Mouse (Mus musculus) Patski (cell line): ENCODE measurements at regions not wholly inside any gene's neighbourhood (a gene's known extent, or its start where the extent isn't known, plus 50 kb on each side); places are given as distances from the start of the nearest gene placed in this dataset.

Experiments
- ATAC-seq: fragments of 100-300 bp; one replicate; pipeline ENCODE4 v1.8.0; 2021
- CTCF ChIA-PET: fragments of 350-600 bp; sonication (Branson Sonifier 250); formaldehyde crosslinking; loops from one replicate; lab custom pipeline; 2022; ENCODE audit warnings: inconsistent platforms; lab: Charles Lee
- POLR2A ChIA-PET: fragments of 350-600 bp; sonication (Branson Sonifier 250); formaldehyde crosslinking; loops from one replicate; lab custom pipeline; 2022; ENCODE audit warnings: antibody characterized with exemption, inconsistent platforms; lab: Charles Lee
- DNase-seq: peaks from one replicate; pipeline ENCODE4 v3.0.0-alpha.2; 2011; ENCODE audit warnings: low read depth, low spot score
- H3K27me3 ChIP-seq: fragments of 371-371 bp; one replicate; pipeline ENCODE4 v1.5.1; 2021
- CTCF ChIP-seq: fragments of 100-300 bp; IDR thresholded peaks from one replicate; pipeline ENCODE4 v1.5.1; 2021
- in situ Hi-C: fragments of 300-500 bp; cut with MboI; formaldehyde crosslinking; loops from 3 replicates; pipeline ENCODE4 v1.11.1; 2018; ENCODE audit warnings: low pct_unique_long_range_greater_than_20kb, mixed read lengths

DNA sequence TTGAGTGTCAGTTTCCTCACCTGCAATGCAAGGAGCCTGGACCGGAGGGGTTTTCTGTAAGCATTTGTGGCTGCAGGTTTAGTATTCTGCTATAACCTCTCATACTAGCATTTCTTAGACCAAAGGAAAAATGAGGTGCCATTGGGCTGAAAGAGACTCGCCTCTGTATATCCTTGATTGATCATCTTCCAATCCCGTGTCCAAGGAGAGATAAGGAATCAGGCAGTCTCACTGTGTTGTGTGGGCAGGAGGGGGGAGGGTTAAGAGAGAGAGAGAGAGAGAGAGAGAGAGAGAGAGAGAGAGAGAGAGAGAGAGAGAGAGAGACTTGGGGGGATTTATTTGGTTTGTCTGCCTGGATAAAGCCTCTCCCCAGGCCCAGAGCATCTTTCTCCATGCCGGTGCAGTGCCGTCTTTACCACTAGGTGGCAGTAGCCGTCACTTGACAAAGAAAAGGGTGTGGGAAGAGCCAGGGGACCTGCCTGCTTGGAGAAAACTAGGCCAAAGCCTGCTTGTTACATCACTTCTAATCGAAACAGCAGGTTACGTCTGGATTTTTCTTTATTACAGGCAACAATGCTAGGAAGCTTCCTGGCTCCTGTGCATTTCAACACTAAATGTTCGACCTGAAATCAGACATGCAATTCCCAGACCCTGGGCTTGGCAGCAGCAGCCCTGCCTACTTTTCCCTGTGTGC is 56.1 kb upstream of the Ces5a start:
- ChIA-PET POLR2A (interaction anchor here (0.7 kb wide), 1 partner anchor 625 kb away, joined by 3 read pairs; no protein-coding TSS in a partner anchor), CTCF (interaction anchor here (0.8 to 1.6 kb wide), 4 partner anchors 14 to 608 kb away, joined by 3 to 5 read pairs (median 4); no protein-coding TSS in a partner anchor)
- peak; percentile 90 for TF ChIP-seq CTCF
- DNase-seq (peak; percentile 3), ATAC-seq (peak; percentile 75)
- peaks cover 10% of the 10 kb centered on the region for H3K27me3 ChIP-seq
- in situ Hi-C loops, result loop anchor here (5.0 kb wide), 2 partner anchors 346 to 466 kb away; no protein-coding TSS in a partner anchor

DNA sequence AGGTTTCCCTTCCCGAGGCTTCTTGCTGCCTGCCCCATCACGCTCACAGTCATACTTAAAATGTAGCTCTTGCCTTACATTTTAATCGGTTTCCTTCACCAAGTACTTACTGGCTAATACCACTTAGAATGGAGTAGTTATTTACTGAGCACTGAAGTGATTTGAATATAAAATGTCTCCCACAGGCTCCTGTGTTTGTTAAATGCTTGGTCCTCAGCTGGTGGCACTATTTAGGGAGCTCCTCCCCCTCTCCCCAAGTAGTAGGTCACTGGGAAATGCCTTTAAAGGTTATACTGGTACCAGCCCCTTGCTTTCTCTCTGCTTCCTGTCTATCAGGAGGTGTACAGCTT is 56.6 kb upstream of the Ces5a start:
- TF ChIP-seq CTCF, result no peak
- POLR2A ChIA-PET, result interaction anchor here (0.7 kb wide), 1 partner anchor 624 kb away, joined by 3 read pairs; no protein-coding TSS in a partner anchor
- in situ Hi-C loops, result loop anchor here (5.0 kb wide), 2 partner anchors 345 to 465 kb away; no protein-coding TSS in a partner anchor
- ATAC-seq (peak; percentile 36), DNase-seq (no peak)
- peaks cover 7% of the 10 kb centered on the region for H3K27me3 ChIP-seq
- CTCF ChIA-PET, result interaction anchor here (0.8 to 1.6 kb wide), 4 partner anchors 14 to 607 kb away, joined by 3 to 5 read pairs (median 4); no protein-coding TSS in a partner anchor

DNA sequence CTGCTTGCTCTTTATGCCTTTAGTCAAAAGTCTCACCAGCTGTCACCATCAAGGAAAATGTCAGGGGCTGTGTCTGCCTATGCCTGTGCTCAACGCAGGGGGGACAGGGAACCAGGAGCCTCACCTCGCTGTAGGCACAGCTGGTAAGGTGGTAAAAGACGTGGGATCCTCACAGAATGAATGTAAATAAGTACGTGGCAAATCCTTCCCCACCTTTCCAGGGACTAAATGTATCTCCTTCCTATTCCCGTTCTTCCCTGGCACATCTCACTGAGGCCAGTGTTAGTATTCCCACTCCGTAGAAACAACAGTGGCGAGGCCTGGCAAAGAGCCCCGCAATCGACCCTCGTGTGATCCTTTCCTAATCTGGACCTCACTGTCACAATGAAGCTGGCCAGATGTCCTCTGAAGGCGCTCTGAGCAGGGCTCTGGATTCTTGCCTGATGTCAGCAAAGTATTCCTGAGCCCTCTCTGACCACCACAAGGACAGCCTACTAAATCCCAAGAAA is 63.0 kb upstream of the Ces5a start:
- ChIA-PET POLR2A (no interaction called here), CTCF (no interaction called here)
- in situ Hi-C loops, result loop anchor here (5.0 kb wide), 1 partner anchor 604 kb away; no protein-coding TSS in a partner anchor
- no peak for TF ChIP-seq CTCF
- DNase-seq (no peak), ATAC-seq (no peak)
- peaks cover 23% of the 10 kb centered on the region for H3K27me3 ChIP-seq

DNA sequence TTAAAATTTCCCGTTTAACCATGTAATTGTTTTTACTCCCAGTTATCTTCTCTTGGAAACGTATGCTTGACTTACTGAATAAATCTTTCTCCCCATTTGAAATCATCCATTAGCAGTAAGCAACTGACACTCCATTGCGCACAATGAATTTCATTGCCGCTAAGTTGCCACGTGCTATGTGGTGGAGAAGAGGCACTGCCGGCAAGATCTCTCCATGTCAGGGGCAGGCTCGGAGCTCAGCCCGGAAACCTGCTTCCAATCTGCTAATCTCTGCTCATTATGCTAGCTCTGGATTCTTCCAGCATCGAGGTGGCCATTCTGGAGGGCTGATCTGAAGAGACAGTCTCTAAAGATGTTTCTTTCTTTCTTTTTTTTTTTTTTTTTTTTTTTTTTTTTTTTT is 63.7 kb upstream of the Ces5a start:
- TF ChIP-seq CTCF, result no peak
- ChIA-PET CTCF (no interaction called here), POLR2A (no interaction called here)
- peaks cover 23% of the 10 kb centered on the region for H3K27me3 ChIP-seq
- ATAC-seq, result no peak
- in situ Hi-C loops, result loop anchor here (5.0 kb wide), 1 partner anchor 603 kb away; no protein-coding TSS in a partner anchor
- DNase-seq, result no peak

DNA sequence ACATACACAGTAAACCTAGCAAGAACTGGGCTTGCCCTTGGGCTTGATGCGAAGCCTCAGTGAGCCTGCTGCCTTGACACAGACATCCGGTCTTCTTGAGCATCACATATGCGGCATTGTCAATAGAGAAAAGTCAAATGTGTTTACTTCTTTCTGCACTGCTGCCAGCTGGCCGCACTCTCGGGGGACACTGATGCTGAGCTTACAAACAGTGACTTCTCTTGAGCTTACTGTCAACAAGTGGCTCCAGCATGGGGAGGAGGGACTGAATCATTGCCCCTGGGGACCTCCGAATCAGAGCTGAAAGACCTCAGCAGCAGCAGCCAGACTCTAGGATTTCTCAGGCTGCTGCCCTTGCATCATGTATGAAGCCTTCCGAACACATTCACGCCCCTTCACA is 64.1 kb upstream of the Ces5a start:
- peaks cover 22% of the 10 kb centered on the region for H3K27me3 ChIP-seq
- DNase-seq, result no peak
- POLR2A ChIA-PET, result no interaction called here
- no peak for ATAC-seq
- CTCF ChIA-PET, result no interaction called here
- in situ Hi-C loops, result loop anchor here (5.0 kb wide), 1 partner anchor 603 kb away; no protein-coding TSS in a partner anchor
- TF ChIP-seq CTCF, result no peak

DNA sequence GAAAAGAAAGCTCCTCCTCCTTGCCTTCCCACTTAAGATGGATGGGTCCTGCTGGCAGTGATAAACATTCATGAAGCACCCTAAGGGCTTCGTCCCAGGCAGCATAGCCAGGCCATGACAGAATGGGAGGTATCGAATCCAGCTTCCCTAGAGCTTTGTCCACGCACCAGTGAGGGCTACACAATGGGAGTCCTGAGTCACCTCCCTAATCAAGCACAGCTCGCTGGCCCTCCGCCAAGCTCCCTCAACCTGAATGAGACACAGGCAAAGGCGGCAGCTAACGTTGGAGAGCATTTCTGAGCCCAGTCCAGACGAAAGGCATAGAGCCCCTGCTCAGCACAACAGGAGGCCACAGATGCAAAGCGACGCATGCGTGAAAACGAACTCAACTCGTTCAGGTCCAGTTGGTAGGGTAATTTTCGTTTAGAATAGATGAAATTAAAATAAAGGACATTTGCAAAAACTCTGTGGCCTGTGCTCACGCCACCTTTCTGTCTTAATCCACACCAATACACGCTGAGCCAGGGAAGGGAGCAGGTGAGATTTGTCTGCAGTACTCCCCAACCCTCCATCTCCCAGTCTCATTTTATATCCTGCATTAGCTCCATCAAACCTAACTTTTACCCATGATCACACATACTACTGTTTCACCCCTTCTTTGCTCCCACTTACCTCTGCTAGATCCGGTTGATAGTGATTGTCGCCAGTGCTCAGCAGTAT is 91.3 kb upstream of the Ces5a start:
- in situ Hi-C loops, result no loop called here
- CTCF ChIA-PET, result no interaction called here
- H3K27me3 ChIP-seq, result peaks cover 11% of the 10 kb centered on the region
- ATAC-seq (peak; percentile 92), DNase-seq (peak; percentile 22)
- POLR2A ChIA-PET, result no interaction called here
- no peak for TF ChIP-seq CTCF

DNA sequence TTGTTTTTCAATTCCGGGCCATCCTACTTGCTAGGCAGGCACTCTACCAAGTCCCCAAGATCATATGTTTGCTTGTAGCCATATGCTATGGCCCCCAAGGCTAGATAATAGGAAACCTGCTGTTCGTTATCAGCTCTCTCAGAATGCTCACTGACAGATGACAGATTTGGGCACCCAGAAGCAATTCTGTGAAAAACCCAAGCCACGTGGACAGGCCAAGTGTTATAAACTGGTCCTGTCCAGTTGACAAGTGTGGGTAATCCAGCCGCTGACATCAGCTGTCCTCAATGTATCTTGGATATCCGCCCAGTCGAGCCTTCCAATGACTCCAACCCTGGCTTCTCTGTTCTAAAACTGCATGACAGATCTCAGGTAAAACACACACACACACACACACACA is 92.0 kb upstream of the Ces5a start:
- ATAC-seq (no peak), DNase-seq (no peak)
- ChIA-PET POLR2A (no interaction called here), CTCF (no interaction called here)
- peaks cover 11% of the 10 kb centered on the region for H3K27me3 ChIP-seq
- in situ Hi-C loops, result no loop called here
- TF ChIP-seq CTCF, result no peak

DNA sequence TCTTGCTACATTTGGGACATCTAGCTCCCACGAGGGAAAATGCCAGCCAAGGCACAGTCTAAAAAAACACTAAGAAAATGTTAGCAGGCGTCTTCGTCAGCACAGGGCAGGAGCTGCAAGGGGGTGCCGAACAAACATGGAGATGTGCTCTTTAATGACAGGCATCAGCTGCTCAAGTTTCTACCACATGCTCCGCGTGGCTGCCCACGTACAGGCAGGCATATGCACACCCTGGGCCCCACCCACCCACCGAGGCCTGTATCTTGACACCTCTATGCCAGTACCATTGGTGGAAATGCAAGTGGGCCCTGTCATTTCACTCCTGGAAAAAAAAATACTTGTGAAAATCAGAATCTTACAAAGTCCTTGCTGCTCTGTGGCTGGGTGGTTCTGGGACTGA is 97.3 kb upstream of the Ces5a start:
- ATAC-seq, result no peak
- peaks cover 4% of the 10 kb centered on the region for H3K27me3 ChIP-seq

DNA sequence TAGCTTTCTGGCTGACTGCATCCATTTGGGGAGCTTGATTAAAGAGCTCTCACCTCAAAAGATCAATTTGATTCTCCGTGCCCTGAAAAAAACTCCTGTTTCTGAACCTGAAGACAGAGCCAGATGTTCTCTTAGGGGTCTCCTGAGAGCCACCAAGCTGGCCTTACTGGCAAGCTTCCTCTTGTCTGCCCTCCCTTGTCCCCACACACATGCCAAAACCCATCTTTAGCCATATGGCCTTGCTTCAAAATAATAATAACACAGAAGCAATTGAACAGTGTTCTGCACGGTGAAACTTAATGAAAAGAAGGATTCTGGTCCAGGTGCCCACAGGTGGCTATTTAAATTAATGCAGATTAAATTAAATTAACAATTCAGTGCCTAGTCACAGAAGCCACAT is 107.1 kb upstream of the Ces5a start:
- no peak for TF ChIP-seq CTCF
- ATAC-seq, result no peak
- no peak for DNase-seq
- CTCF ChIA-PET, result no interaction called here
- in situ Hi-C loops, result no loop called here
- POLR2A ChIA-PET, result no interaction called here
- H3K27me3 ChIP-seq, result peaks cover 36% of the 10 kb centered on the region

More for the DNA sequence above, 97.3 kb upstream of the Ces5a start:
- CTCF ChIA-PET, result no interaction called here
- POLR2A ChIA-PET, result no interaction called here
- in situ Hi-C loops, result no loop called here
- no peak for TF ChIP-seq CTCF
- no peak for DNase-seq

DNA sequence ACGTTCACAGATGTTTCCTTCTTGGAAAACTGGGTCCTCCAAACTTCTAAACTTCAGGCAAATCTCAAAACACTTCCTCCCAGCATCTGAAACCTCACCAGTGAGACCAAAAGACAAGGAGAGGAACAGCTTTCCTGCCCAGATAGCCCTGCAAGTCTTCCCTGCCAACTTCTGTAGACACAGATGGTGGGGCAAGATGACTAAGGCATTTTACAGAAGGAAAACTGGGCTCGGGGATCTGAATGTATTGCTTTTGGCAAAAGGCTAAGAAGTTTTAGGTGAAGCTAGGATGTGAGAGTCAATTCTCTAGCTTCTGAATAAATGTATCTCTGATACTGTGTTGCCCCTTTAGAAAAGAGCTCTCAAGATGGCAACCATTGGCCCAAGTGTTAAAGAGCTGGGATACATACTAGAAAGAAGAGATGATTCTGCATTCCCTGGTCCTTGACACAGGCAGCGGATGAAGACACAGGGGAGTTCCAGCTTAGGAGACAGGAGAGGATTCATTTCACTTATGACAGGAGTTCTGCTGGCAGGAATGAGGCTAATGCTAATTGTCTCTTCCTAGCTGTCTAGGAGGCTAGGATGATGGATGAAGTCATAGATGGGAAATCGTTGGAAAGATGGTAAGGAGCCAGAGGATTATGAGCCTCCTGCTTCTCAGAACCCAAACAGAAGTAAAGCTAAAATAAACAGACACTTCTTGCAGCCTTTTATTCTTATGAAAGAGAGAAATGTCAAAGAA is 108.0 kb upstream of the Ces5a start:
- ChIA-PET CTCF (no interaction called here), POLR2A (no interaction called here)
- ATAC-seq (no peak), DNase-seq (no peak)
- no peak for TF ChIP-seq CTCF
- in situ Hi-C loops, result no loop called here
- H3K27me3 ChIP-seq, result peaks cover 32% of the 10 kb centered on the region
